Mouse (Mus musculus) lung, postnatal 0 days (tissue): Measurements from ENCODE around the gene Cnga3. TPM values are rescaled to one million over a fixed set of nuclear protein-coding genes. Genes with fewer than 3 reads are reported as not detected.

Experiments used
- ATAC-seq: fragments of 200-750 bp; cut with Nextera tagmentation; 2 replicates; pipeline ENCODE4 v1.8.0; 2017; ENCODE audit warnings: moderate library complexity
- DNase-seq: peaks from one replicate; pipeline ENCODE4 v3.0.0-alpha.2; 2016; ENCODE audit warnings: low spot score
- H3K27ac ChIP-seq: fragments of 300-500 bp; sonication (generic); 2 replicates; pipeline ENCODE4 v1.5.1; 2014; ENCODE audit warnings: antibody characterized with exemption, mild to moderate bottlenecking, low read length, mixed read lengths
- H3K27me3 ChIP-seq: fragments of 300-500 bp; sonication (generic); replicated peaks from 2 replicates; pipeline ENCODE4 v1.6.1; 2014; ENCODE audit warnings: low read length, mixed read lengths; ENCODE audit not compliant: insufficient read depth
- H3K36me3 ChIP-seq: fragments of 300-500 bp; sonication (generic); 2 replicates; pipeline ENCODE4 v1.6.1; 2014; ENCODE audit warnings: low read length, mixed read lengths; ENCODE audit not compliant: insufficient read depth
- H3K4me1 ChIP-seq: fragments of 300-500 bp; sonication (generic); 2 replicates; pipeline ENCODE4 v1.6.1; 2014; ENCODE audit warnings: antibody characterized with exemption, low read depth, low read length, mixed read lengths; ENCODE audit not compliant: insufficient read depth
- H3K4me2 ChIP-seq: fragments of 300-500 bp; sonication (generic); replicated peaks from 2 replicates; pipeline ENCODE4 v1.6.1; 2014; ENCODE audit warnings: low read depth, mild to moderate bottlenecking, low read length, moderate library complexity, mixed read lengths
- H3K4me3 ChIP-seq: fragments of 300-500 bp; sonication (generic); 2 replicates; pipeline ENCODE4 v1.5.1; 2014; ENCODE audit warnings: low read depth, low read length
- H3K9ac ChIP-seq: fragments of 300-500 bp; sonication (generic); replicated peaks from 2 replicates; pipeline ENCODE4 v1.6.1; 2014; ENCODE audit warnings: low read depth, mild to moderate bottlenecking
- H3K9me3 ChIP-seq: fragments of 300-500 bp; sonication (generic); 2 replicates; pipeline ENCODE4 v1.6.1; 2016; ENCODE audit warnings: low read length, mixed read lengths
- CTCF ChIP-seq: IDR thresholded peaks from 2 replicates; pipeline ENCODE4 v1.5.1; 2016; ENCODE audit warnings: antibody characterized with exemption, mild to moderate bottlenecking
- EP300 ChIP-seq: IDR thresholded peaks from 2 replicates; pipeline ENCODE4 v1.6.1; 2016; ENCODE audit warnings: antibody characterized with exemption, mild to moderate bottlenecking, control low read depth
- WGBS: fragments of 180-500 bp; shearing (Covaris S2); extraction: QIAGEN DNeasy Blood & Tissue Kit; methylation state at CpG from one replicate; pipeline ENCODE4 v1.1.7; 2014; 5-methylcytosine and 5-hydroxymethylcytosine counted together
- polyA plus RNA-seq: library from polyadenylated mRNA; unstranded; fragments of >200 nt; fragmentation: Nextera tagmentation; extraction: Ambion mirVana; gene quantifications from 2 replicates; pipeline ENCODE4 v1.2.1, GENCODE M21; 2015

The Cnga3 gene
- polyA plus RNA-seq, 1 experiment from 2014 or later: not detected

GRCm38 (mm10) chr1:37250643-37251310, 36.5 kb downstream of the Cnga3 start:
- Histone ChIP-seq H3K9ac (no peak overlapping the region), H3K4me3 (no peak overlapping the region), H3K27ac (no peak overlapping the region), H3K36me3 (no peaks in the 10 kb centered on the region), H3K9me3 (no peaks in the 10 kb centered on the region), H3K4me2 (no peak overlapping the region), H3K27me3 (no peaks in the 10 kb centered on the region), H3K4me1 (no peaks in the 10 kb centered on the region)
- TF ChIP-seq CTCF (peak; percentile 89), EP300 (no peak)
- DNase-seq (peak; percentile 72), ATAC-seq (no peak; the same call in 1 of the 2 replicates)
- 33% methylated on average over 5 of the region's 5 CpGs for WGBS

- TF ChIP-seq CTCF: no peak
- TF ChIP-seq EP300: no peak
- no peak overlapping the region for H3K4me2 ChIP-seq
- H3K27me3 ChIP-seq: no peaks in the 10 kb centered on the region
- H3K9me3 ChIP-seq: no peaks in the 10 kb centered on the region
- ATAC-seq (no peak), DNase-seq (no peak)
- H3K9ac ChIP-seq: no peak overlapping the region
- H3K27ac ChIP-seq: no peak overlapping the region
- no peak overlapping the region for H3K4me3 ChIP-seq
- H3K36me3 ChIP-seq: no peaks in the 10 kb centered on the region
- no peaks in the 10 kb centered on the region for H3K4me1 ChIP-seq
- 96% methylated on average over 2 of the region's 2 CpGs for WGBS
Measured at GRCm38 (mm10) chr1:37258443-37258842, 44.2 kb downstream of the Cnga3 start.

- no peaks in the 10 kb centered on the region for H3K4me1 ChIP-seq
- no peaks in the 10 kb centered on the region for H3K27me3 ChIP-seq
- H3K9ac ChIP-seq: no peak overlapping the region
- ATAC-seq (no peak; the same call in 1 of the 2 replicates), DNase-seq (peak; percentile 86)
- no peak for TF ChIP-seq EP300
- TF ChIP-seq CTCF: peak; percentile 97
- no peaks in the 10 kb centered on the region for H3K9me3 ChIP-seq
- no peak overlapping the region for H3K4me3 ChIP-seq
- no peak overlapping the region for H3K4me2 ChIP-seq
- WGBS: 4% methylated on average over 7 of the region's 7 CpGs
- H3K36me3 ChIP-seq: no peaks in the 10 kb centered on the region
- no peak overlapping the region for H3K27ac ChIP-seq
Measured at GRCm38 (mm10) chr1:37272464-37272863, 58.2 kb downstream of the Cnga3 start.

GRCm38 (mm10) chr1:37286556-37286955, 72.3 kb downstream of the Cnga3 start:
- H3K4me3 ChIP-seq: no peak overlapping the region
- no peaks in the 10 kb centered on the region for H3K4me1 ChIP-seq
- H3K27me3 ChIP-seq: no peaks in the 10 kb centered on the region
- 62% methylated on average over 7 of the region's 7 CpGs for WGBS
- DNase-seq (no peak), ATAC-seq (no peak)
- TF ChIP-seq CTCF: no peak
- TF ChIP-seq EP300: no peak
- H3K4me2 ChIP-seq: no peak overlapping the region
- H3K36me3 ChIP-seq: no peaks in the 10 kb centered on the region
- H3K9me3 ChIP-seq: no peaks in the 10 kb centered on the region
- no peak overlapping the region for H3K27ac ChIP-seq
- H3K9ac ChIP-seq: no peak overlapping the region

GRCm38 (mm10) chr1:37287748-37288147, 73.5 kb downstream of the Cnga3 start:
- DNase-seq: no peak
- H3K36me3 ChIP-seq: no peaks in the 10 kb centered on the region
- no peak overlapping the region for H3K4me2 ChIP-seq
- no peak overlapping the region for H3K4me3 ChIP-seq
- TF ChIP-seq EP300 (no peak), CTCF (no peak)
- 60% methylated on average over 1 of the region's 1 CpGs for WGBS
- no peaks in the 10 kb centered on the region for H3K4me1 ChIP-seq
- no peak overlapping the region for H3K27ac ChIP-seq
- no peak overlapping the region for H3K9ac ChIP-seq
- no peaks in the 10 kb centered on the region for H3K9me3 ChIP-seq
- H3K27me3 ChIP-seq: no peaks in the 10 kb centered on the region
- no peak for ATAC-seq

- Histone ChIP-seq H3K27ac (no peak overlapping the region), H3K4me2 (no peak overlapping the region), H3K27me3 (no peaks in the 10 kb centered on the region), H3K9me3 (no peaks in the 10 kb centered on the region), H3K4me1 (no peaks in the 10 kb centered on the region), H3K4me3 (no peak overlapping the region), H3K9ac (no peak overlapping the region), H3K36me3 (no peaks in the 10 kb centered on the region)
- WGBS: 56% methylated on average over 11 of the region's 11 CpGs
- DNase-seq: no peak
- no peak for TF ChIP-seq CTCF
- no peak for TF ChIP-seq EP300
- no peak for ATAC-seq
Measured at GRCm38 (mm10) chr1:37288181-37288935, 74.1 kb downstream of the Cnga3 start.
